Mouse (Mus musculus) heart, postnatal 10 days (tissue): ENCODE data around the gene Hipk2. TPM values are rescaled to one million over a fixed set of nuclear protein-coding genes. Genes with fewer than 3 reads are reported as not detected.

ENCODE experiments used
- DNase-seq, 2 experiments: peaks; one replicate each; pipeline ENCODE4 v3.0.0; 2021
- intact Hi-C: fragments of 180-260 bp; cut with DNase I; formaldehyde crosslinking; loops from one replicate; pipeline ENCODE4 v1.15.1; 2025
- total RNA-seq, 2 experiments: library from RNA; stranded (reverse); gene quantifications; 2 replicates each; pipeline ENCODE4 v1.2.3; 2021

Hipk2 gene
- total RNA-seq, 2 experiments from 2014 or later, result 73.7 to 80.5 TPM

DNA sequence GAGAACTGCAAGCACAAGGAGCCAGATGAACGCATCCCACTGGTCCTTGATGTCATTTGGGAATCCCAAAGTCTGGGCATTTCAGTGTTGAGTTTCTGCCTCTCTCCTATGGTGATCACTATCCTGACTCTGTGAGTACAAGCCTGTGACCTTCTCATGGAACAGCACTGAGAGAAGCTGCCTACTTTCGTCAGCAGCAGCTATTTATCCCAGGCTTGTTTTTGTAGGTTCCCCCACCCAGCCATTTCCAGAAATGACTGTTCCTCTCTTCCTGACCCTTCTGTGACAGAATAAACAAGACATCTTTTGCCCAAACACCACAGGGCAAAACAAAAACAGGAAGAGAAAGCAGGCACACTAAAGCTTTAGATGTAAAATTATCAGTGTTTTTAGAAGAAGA lies 70.4 kb downstream of the Hipk2 start:
- intact Hi-C loops, result loop anchor here (5.0 kb wide), 1 partner anchor 67 kb away; no protein-coding TSS in a partner anchor
- no peak for DNase-seq

DNA sequence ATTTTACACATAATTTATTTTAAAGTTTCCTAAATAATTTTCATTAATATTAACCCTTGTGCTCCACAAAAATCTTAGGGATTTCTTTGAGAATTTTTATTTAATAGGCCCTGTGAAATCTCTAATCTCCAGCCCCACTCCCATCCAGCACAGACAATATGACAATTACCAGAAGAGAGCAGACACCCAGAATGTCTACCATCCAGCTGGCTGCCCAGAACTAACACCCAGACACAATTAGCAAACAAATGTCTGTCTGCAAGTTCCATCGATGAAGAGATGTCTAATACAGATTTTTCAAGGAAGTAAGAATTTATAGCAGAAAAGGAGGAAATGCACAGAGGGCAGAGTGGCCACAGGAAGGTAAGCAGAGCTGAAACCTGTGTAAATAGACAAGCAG lies 74.7 kb downstream of the Hipk2 start:
- no peak for DNase-seq
- intact Hi-C loops, result no loop called here

DNA sequence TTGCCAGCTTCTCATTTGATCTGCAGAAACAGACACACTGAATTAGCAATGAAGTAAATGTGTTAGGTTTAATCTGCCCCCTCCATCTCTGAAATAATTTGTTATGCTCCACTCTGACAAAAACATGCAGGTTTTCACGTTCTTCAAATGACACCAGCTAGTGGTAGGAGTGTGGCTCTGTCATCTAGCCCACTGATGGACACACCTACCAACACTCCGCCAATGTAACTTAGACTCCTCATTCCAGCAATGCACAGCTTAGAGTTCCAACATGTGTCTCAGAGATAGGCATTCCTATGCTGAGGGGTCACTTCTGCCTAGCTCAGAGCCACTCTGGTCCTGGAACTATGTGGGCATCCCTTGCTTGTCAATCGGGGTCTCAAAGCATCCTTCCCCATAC lies 78.4 kb downstream of the Hipk2 start:
- intact Hi-C loops, result no loop called here
- DNase-seq, result no peak

DNA sequence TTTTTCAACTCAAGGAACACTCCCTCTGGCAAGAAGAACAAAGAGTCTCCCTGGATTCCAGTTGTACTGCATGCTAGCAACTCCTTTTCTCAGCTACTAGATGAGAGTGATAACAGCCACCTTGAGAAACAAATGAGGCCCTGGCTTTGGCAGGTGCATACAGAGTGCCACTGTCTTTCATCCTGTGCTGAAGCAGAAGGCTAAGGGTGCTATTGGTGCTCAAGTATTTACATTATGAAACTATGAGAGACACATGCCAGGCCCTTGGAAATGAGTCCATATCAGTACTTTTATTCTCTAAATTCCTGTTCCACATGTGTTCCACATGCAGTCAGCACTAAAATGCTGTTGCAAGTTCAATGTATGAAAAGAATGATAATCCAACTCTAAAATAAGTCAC lies 79.0 kb downstream of the Hipk2 start:
- DNase-seq, result no peak
- intact Hi-C loops, result no loop called here

DNA sequence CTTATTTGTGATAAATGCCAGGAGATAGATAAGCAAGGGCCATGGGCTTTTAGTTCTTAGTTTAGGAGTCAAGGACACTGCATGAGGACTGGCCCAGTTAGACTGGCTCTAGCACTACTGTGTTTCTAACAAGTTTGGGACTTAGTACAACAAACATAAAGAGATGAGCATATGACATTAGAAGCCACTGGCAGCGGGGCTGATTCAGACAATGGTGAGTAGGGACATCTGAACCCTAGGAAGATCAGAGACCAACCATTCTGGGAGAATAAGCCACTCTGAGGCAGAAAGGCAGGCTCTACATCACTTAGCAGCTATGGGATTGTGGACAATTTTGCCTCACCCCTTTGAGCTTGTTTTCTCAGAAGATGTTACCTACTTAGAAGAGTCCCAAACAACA lies 79.6 kb downstream of the Hipk2 start:
- intact Hi-C loops, result no loop called here
- DNase-seq, result no peak

DNA sequence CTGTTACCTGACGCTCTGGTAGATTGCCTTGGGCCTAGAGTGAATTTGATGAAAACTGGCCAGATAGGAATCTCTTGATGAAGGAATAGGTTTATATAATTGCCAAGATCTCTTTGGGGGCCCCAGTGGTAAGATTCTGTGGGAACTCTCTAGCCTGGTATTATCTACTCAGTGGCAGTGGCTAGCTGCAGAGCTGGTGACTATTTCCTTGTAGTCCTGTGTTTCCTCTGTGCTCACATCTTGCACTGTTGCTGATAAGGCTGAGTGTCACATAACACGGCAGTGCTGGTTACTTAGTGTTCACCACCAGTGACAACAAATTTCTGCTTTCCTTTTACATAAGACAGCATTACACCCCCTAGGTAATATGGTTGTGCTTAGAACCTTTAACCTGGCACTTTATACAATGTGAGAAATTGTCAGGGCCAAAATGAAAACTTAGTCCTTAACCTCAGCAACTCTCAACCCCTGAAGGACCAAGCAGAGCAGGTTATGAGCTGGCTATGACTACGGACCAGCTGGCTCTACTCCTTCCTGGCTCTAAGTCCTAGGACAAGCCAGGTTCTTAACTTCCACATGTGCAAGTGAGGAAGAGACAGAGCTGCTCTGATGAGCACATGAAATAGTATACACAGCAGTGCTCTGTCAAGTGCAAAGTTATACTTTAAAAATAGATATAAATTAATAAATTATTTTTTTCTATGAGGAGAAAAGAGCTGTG lies 80.7 kb downstream of the Hipk2 start:
- intact Hi-C loops, result no loop called here
- no peak for DNase-seq

DNA sequence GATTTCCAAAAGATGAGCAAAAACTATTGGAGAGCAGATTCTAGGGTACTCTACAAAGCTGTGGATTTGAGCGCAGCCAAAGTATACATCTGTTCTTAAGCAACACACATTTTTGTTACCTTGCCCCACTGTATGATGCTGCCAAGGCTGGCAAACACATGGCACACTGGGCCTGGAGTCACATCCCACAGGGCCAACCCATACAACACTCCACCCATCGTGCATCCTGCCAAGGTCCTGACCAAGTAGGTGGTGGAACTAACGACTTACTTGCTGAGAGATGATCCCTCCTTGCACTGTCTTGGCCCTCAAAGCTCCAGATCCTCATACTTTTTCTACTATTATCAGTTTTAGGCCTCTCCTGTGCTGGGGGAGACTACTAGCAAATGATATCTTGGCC lies 83.0 kb downstream of the Hipk2 start:
- DNase-seq, result no peak
- intact Hi-C loops, result no loop called here

DNA sequence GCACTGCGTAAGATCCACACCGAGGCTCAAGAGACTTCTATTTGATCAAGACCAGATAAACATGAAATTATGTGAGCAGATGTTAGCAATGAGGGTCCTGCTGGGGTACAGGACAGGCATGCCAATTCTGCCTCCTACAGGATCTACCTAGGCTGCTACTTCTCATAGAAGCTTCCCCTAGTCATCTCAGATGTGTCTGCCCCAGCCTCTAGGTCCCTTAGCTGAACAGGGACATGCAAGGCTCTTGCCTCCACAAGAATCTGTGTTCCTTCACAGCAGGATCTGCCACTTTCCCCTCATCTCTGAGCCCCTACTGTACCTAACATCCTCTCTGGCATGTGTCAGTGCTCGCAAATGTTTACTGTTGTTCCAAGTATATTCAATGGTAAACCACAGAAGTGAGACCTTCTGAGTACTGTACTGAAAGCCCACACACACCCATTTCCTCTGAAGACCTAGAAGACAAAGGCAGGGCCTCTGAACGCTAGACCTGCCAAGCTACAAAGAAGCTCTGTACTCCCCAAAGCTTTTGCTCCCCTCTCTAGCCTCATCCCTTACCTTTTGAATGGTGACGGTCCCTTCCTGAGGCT lies 86.6 kb downstream of the Hipk2 start:
- no peak for DNase-seq
- intact Hi-C loops, result no loop called here

DNA sequence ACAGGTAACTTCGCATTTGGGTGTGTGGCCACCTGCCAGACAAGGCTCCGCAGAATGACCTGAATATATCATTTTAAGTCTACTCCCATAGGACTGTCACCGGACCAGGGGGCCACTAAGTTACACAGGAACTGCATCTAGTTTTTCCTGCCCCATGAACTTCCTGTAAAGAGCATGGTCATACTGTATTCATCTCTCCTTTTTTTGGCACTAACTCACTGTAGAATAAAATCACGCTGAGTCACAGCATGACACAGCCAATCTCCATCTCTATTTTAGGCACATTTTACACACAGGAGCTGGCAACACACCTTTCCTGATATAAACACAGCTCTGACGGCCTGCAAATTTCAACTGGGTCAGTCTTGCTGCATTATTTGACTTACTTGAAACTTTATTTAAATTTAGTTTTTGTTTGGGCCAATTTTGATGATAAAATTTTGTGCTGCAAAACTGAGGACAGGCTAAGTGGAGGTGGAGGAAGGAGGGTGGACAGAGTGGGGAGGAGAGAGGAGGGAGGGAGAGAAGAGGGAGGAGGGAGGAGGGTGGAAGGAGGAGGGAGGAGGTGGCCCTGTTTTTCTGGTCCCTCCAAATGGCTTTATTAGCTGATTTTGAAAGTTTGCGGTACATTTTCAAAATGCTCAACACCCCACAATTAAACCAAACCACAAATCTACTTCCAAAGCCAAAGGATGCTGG lies 88.0 kb downstream of the Hipk2 start:
- intact Hi-C loops, result no loop called here
- DNase-seq, result peak; percentile 39 to 57

DNA sequence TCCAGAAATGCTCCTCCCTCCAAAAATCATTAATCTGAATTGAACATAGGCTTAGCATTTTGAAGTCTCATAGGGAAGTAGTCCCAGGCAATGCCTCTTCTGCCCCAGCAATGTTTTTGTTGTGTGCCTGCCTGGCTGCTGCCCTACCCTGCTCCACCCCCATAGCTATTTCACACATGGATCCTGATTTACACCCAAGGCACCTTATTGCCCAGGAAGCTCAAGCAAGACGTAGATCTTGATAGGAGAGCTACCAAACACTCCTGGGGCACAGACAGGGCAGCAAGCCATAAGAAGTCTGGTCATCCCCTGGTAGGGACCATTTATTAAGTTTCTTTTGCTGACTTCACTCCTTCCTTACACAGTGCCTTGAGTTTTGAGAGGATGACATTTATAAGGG lies 88.8 kb downstream of the Hipk2 start:
- intact Hi-C loops, result no loop called here
- no peak for DNase-seq

DNA sequence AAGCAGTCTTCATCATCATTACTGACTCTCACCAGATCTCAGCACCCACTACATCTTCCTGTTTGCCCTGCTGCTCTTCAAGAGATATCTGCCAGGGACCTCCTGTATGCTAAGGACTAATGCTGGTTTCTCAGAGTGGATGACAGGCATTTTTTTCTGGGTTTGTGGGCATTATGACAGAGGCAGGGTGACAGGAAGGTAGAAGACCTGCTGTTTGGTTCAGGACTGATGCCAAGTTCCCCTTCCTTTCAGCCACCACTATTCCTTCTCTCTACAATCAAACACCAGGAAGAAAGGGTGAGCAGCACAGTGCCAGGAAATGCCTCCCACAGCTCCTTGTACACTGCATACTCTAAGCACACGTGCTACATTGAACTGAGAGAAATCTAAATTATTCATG lies 90.2 kb downstream of the Hipk2 start:
- no peak for DNase-seq
- intact Hi-C loops, result no loop called here

DNA sequence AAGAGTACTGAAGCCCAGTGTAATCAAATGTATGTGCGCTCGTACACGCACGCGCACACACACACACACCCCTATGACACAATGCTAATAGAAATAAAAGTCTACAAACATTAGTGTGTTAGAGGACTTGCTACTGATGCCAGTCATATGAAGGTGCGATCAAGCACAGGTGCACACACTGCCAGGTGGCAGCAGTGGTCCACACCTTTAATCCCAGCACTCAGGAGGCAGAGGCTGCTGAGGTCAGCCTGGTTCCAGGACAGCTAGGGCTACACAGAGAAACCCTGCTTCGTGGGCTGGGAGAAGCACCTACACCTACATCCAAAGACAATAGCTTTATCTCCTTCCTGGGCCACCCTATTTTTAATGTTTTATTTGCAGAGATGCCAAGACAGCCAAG lies 96.6 kb downstream of the Hipk2 start:
- no peak for DNase-seq
- intact Hi-C loops, result no loop called here

DNA sequence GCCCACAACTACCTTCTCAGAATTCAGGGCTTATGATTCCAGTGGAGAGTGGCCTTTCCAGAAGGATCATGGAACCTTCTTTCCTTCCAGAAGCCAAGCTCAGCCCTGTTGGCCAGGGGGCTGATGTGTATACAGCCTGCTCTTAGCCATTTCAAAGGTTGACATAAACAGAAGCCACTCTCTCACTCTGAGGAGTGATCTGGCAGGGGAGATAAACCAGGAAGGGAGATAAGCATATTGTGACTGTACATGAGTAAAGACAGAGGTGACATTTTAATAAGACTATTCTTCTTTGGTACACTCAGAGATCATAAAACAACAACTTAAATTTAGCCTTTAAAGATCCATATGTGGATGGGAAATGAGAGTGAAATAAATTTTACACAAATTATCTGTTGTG lies 97.1 kb downstream of the Hipk2 start:
- intact Hi-C loops, result no loop called here

DNA sequence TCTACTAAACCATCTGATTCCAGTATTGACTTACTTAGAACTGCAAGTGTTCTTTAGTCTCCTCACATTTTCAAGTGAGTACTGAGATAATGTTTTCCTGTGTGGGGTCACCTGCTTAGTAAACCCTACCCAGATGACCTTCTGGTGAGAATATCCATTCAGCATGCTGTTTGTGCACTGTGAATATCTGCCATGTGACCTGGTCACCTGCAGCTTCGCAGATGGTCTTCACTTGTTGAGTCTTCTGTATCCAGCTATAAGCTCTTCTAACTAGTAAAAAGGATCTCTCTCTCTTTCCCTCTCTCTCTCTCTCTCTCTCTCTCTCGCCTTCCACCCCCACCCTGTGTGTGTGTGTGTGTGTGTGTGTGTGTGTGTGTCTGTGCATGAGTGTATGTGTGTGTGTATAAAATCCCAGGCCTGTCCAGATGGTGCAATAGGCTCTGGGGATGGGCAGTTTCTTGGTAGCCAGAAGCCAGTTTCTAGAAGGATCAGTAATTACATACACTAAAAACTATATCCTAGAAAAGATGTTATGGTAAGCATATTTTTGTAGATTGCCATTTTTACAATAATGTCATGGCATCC lies 99.9 kb downstream of the Hipk2 start:
- intact Hi-C loops, result no loop called here
- DNase-seq, result no peak

More for the DNA sequence above, 97.1 kb downstream of the Hipk2 start:
- DNase-seq, result no peak

DNA sequence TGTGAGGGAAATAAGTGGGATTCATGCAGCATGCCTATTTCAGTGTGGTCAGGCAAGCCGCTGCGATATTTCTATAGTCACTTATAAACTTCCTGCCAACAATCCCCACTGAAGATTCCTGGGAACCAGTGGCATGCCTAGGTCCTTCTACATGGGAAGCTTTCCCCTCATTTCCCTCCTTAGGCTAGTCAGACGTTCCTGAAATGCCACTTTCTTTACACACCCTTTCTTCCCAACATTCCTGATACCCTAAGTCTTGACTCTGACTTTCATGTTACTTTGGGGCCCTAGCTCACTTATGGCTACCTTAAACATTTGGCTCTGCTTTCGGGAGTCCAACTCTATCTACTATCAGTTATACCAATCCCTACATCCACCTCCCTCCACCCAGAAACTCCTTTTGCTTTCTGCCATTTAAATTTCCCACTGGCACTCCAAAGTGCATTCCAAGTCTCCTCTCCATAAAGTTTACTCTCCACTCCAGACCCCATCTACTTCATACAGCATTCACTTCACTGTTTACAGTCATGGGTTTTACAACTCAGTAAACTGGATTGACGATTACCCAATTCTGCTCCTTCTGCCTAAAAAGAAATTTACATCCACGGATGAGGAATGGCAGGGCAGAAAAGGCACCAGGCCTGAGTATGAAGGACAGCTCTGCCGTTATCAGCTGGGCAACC lies 103.0 kb downstream of the Hipk2 start:
- no peak for DNase-seq
- intact Hi-C loops, result no loop called here

DNA sequence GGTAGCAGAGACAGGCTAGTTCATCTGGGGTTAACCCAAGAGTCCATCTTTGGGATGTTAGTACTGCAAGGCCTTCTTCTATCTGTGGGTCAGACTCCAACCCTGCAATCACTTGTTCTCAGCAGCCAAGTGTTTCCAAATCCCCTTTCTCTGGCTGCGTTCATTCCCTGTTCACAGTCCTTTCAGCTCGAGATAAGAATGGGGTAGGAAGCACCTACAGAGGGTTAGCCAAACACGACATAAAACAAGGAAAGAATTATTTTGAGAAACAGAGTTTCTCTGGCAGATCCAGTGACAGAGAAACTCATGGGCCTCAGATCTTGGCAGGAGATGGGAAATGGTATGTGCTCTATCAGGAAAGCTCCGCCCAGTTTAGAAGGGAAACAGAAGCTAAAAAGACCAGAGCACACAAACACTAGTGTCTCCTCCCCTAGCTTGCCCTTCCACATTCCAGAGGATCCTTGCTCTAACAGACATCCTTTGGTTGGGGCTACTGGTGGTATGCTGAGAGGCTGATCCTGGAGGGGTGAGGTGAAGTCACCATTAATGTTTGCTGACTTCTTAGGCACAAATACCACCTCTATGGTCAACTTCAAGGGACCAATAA lies 104.8 kb downstream of the Hipk2 start:
- no peak for DNase-seq

DNA sequence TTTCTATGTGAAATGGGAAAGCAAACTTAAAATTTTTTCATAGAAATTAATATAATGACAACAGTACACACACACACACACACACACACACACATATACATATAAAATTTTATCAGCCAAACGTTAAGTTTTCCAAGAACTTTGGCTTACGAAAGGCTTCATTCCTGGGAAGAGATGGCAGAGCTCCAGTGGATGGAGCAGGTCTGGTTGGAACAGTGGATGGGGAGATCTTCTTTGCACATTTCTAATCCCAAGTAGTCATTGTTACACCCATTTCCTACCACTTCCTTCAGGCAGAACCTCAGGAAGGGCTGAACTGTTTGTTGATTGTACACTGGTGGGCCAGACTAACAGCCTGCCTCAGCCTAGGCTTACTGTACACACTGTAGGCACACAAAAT lies 106.3 kb downstream of the Hipk2 start:
- intact Hi-C loops, result no loop called here

More for the DNA sequence above, 104.8 kb downstream of the Hipk2 start:
- intact Hi-C loops, result no loop called here

DNA sequence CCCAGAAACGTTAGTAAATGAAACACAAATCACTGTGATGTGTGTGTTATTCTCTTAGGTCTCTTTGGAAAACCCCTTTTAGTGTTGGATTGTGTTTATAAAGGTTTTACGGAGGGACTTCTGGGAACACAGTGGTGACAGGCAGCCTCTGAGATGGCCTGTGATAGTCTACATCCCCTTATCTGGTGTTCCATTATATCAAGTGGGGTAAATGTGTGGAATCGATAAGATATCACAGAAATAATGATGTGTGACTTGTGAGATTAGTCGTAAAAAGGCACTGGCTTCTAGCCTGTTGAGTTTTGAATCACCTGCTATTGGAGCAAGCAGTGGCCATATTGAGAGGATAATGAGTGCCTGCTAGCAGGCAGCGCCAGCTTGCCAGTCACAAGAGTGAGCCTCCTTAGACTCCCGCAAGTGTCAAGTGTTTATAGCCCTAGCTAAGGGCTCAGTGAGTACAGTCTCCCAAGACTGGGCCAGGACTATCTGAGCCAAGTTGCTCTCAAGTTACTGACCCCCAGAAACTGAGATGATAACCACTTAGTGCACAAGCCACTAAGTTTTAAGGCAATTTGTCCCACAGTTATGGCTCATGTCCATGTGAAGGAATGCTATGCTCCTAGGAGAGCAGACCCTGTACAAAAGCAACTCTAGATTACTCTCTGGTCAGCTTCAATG lies 113.2 kb downstream of the Hipk2 start:
- intact Hi-C loops, result no loop called here

More for the DNA sequence above, 106.3 kb downstream of the Hipk2 start:
- DNase-seq, result no peak

DNA sequence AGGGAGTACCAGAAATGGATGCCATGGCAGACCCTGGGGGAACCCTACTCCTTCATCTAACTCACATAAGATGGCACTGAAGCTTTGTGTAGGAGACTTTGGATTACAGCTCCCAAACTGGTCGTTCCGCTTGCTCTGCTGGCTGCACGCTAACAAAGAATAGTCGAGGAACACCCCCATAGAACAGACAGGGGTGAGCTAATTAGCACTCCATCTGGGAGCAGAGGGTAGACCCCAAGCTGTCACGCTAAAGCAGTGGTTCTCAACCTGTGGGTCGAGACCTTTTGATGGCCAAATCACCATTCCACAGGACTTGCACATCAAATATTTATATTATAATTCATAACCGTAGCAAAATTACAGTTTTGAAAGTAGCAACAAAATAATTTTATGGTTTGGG lies 114.0 kb downstream of the Hipk2 start:
- intact Hi-C loops, result no loop called here
- no peak for DNase-seq

More for the DNA sequence above, 113.2 kb downstream of the Hipk2 start:
- no peak for DNase-seq
